Mouse (Mus musculus) forebrain, embryonic 11.5 days (tissue): ENCODE measurements around the gene Gdf5. TPM values are rescaled to one million over a fixed set of nuclear protein-coding genes. Genes with fewer than 3 reads are reported as not detected.
"Not testable (repeated sequence)": the region's sequence is repeated elsewhere in the genome, so short reads cannot be mapped to it uniquely, and the experiment has no call there.

ENCODE experiments used
- ATAC-seq: fragments of 200-750 bp; cut with Nextera tagmentation; replicated peaks from 2 replicates; pipeline ENCODE4 v1.8.0; 2017; ENCODE audit warnings: moderate TSS enrichment; ENCODE audit not compliant: low FRiP score
- DNase-seq: peaks from one replicate; pipeline ENCODE4 v3.0.0-alpha.2; 2017; ENCODE audit warnings: low spot score
- H3K27ac ChIP-seq: fragments of 300-500 bp; sonication (generic); 2 replicates; pipeline ENCODE4 v1.5.1; 2014; ENCODE audit warnings: low read depth, low read length
- H3K27me3 ChIP-seq: fragments of 300-500 bp; sonication (generic); 2 replicates; pipeline ENCODE4 v1.6.1; 2014; ENCODE audit warnings: mild to moderate bottlenecking, low read length, mixed read lengths; ENCODE audit not compliant: control insufficient read depth, insufficient read depth
- H3K36me3 ChIP-seq: fragments of 300-500 bp; sonication (generic); 2 replicates; pipeline ENCODE4 v1.6.1; 2014; ENCODE audit warnings: mild to moderate bottlenecking, low read length, moderate library complexity, mixed read lengths; ENCODE audit not compliant: control insufficient read depth, insufficient read depth
- H3K4me1 ChIP-seq: fragments of 300-500 bp; sonication (generic); replicated peaks from 2 replicates; pipeline ENCODE4 v1.6.1; 2014; ENCODE audit warnings: low read length, mixed read lengths; ENCODE audit not compliant: control insufficient read depth, insufficient read depth
- H3K4me2 ChIP-seq: fragments of 300-500 bp; sonication (generic); 2 replicates; pipeline ENCODE4 v1.6.1; 2014; ENCODE audit warnings: low read depth, mild to moderate bottlenecking, low read length, moderate library complexity, mixed read lengths; ENCODE audit not compliant: severe bottlenecking
- H3K4me3 ChIP-seq: fragments of 300-500 bp; sonication (generic); 2 replicates; pipeline ENCODE4 v1.5.1; 2014; ENCODE audit warnings: low read depth, low read length
- H3K9ac ChIP-seq: fragments of 300-500 bp; sonication (generic); 2 replicates; pipeline ENCODE4 v1.6.1; 2014; ENCODE audit warnings: low read length
- H3K9me3 ChIP-seq: fragments of 300-500 bp; sonication (generic); 2 replicates; pipeline ENCODE4 v1.6.1; 2016; ENCODE audit warnings: low read length, mixed read lengths; ENCODE audit not compliant: control insufficient read depth
- WGBS: fragments of 180-500 bp; shearing (Covaris S2); extraction: QIAGEN DNeasy Blood & Tissue Kit; methylation state at CpG from one replicate; pipeline ENCODE4 v1.1.7; 2014; 5-methylcytosine and 5-hydroxymethylcytosine counted together
- polyA plus RNA-seq: library from polyadenylated mRNA; unstranded; fragments of >200 nt; fragmentation: Nextera tagmentation; extraction: Ambion mirVana; gene quantifications from 2 replicates; pipeline ENCODE4 v1.2.1, GENCODE M21; 2014

Gene Gdf5
- polyA plus RNA-seq, 1 experiment from 2014 or later, result 1.8 TPM

DNA sequence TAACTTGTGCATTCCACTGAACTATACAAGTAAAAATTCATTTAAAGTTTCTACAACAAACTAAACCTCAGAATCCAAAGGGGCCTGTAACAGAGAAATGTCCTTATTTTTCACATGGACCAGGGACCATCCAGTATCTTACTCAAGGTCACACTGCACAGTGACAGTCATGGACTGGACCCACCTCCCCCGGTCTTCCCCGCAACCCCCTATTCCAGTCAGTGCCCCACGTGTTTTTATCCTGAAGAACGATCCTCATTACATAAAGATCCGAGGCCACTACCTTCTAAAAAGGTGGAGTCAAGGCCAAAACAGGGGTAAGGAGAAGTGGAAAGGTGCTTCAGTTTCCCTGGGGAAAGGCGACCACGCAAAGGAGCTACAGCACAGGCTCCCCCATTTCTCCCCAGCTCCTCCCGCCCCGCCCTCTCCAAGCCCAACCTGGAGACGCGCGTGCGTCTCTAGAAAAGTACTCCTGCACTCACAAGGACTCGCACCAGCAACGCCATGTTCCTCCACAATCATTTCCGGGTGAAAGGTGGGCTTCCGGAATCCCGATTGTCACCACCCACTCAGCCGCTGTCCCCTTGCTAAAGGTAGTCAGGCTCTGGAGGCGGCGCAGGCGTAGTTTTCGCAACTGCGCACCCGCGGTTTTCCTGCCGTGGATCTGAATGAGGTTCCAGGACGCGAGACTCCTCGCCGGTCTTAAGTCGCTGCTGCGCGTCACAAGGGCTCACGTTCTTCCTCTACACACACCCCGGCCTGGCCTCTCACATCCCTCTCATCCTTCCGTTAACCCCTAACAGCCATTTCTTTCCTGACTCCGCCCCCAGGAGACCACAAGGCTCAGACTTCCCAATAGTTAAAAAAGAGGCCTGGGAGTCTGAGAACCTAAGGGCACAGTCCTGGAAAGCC is 15.4 kb downstream of the Gdf5 start, which contains the start of gene Uqcc1:
Gene Uqcc1 (minus strand): TSS at position 780 of the 912 bp plus-strand sequence.
- peak within 1 kb of the TSS; percentile 48 for H3K4me3 ChIP-seq
- H3K4me2 ChIP-seq, result peak within 1 kb of the TSS; percentile 72
- H3K27me3 ChIP-seq, result no peaks in the 10 kb centered on the region
- WGBS, result under 1% methylated on average over 38 of the region's 38 CpGs
- peak within 1 kb of the TSS; percentile 72 for H3K9ac ChIP-seq
- no peaks in the 10 kb centered on the region for H3K36me3 ChIP-seq
- peak within 1 kb of the TSS; percentile 74 for H3K27ac ChIP-seq
- H3K9me3 ChIP-seq, result no peaks in the 10 kb centered on the region
- peak; percentile 92 for ATAC-seq
- peak; percentile 91 for DNase-seq
- peaks cover 4% of the 10 kb centered on the region; the same call in 1 of the 2 replicates for H3K4me1 ChIP-seq

DNA sequence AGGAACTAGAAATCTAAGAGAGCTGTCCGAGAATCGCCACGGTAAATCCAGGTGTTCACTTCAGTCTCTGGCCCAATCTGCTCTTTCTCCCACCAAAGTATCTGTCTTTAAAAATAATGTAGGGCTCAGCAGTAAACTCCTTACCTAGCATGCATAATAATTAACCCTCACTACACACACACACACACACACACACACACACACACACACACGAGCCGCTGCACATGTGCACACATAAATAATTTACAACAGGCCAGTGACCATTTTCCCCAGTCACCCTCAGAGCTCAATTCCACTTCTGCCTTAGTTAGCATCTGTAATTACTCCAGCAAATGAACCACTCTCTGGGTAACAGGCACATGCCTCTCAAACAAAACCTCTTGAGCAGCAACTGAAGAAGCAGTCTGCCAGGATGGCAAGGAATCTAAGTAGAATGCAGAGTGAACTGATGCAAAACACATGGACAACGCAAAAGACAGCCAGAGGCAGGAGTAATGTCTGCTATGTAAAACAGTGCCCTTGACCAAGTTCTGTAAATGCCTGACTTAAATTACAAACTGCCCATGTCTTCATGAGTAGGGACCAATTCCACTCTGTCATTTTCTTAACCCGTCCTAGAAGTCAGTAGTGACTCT is 16.3 kb downstream of the Gdf5 start:
- Histone ChIP-seq H3K27me3 (no peaks in the 10 kb centered on the region), H3K36me3 (no peaks in the 10 kb centered on the region; the same call in 1 of the 2 replicates), H3K9me3 (no peaks in the 10 kb centered on the region), H3K4me2 (peak overlapping the region; percentile 72), H3K27ac (no peak overlapping the region), H3K4me1 (peaks cover 4% of the 10 kb centered on the region; the same call in 1 of the 2 replicates), H3K9ac (no peak overlapping the region), H3K4me3 (peak overlapping the region; percentile 48)
- WGBS, result 82% methylated on average over 7 of the region's 7 CpGs
- ATAC-seq (no peak), DNase-seq (no peak)

DNA sequence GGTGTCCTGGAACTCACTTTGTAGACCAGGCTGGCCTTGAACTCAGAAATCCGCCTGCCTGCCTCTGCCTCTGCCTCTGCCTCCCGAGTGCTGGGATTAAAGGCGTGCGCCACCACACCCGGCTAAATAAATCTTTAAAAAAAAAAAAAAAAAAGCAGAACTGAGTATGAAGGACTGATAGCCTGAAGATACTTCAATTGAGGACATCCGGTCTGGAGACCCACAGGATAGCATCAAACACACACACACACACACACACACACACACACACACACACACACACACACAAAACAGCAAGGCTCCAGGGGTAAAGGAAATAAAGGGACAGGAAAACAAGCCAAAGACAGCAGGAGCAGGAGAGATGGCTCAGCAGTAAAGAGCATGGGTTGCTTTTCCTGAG is 20.0 kb downstream of the Gdf5 start:
- 93% methylated on average over 6 of the region's 6 CpGs for WGBS
- H3K36me3 ChIP-seq, H3K9ac ChIP-seq, H3K4me1 ChIP-seq, H3K4me3 ChIP-seq, ATAC-seq, DNase-seq, H3K27me3 ChIP-seq, H3K27ac ChIP-seq, H3K4me2 ChIP-seq, H3K9me3 ChIP-seq: not testable (repeated sequence)

DNA sequence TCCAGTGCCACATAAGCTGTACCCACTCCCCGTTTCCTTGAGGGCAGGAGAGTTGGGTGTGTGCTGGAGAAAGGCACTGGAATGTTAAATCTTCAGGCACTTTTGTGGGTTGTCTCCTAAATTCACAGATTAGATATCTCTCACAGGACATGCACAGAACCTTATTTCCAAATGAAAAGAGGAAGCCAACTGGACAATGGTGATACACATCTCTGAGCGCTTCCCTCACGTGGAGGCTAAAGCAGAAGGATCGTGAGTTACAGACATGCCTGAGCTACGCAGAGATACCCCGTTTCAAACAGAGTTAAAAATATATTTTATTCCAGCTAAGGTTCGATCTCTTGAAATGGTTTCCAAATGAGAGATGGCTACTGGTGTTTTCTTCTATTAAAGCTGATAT is 22.0 kb downstream of the Gdf5 start:
- no peak overlapping the region for H3K4me2 ChIP-seq
- H3K4me1 ChIP-seq, result no peaks in the 10 kb centered on the region
- H3K9ac ChIP-seq, result no peak overlapping the region
- DNase-seq (no peak), ATAC-seq (no peak)
- no peaks in the 10 kb centered on the region; the same call in 1 of the 2 replicates for H3K36me3 ChIP-seq
- no peaks in the 10 kb centered on the region for H3K27me3 ChIP-seq
- no peak overlapping the region for H3K27ac ChIP-seq
- WGBS, result 94% methylated on average over 7 of the region's 7 CpGs
- no peaks in the 10 kb centered on the region for H3K9me3 ChIP-seq
- no peak overlapping the region for H3K4me3 ChIP-seq

DNA sequence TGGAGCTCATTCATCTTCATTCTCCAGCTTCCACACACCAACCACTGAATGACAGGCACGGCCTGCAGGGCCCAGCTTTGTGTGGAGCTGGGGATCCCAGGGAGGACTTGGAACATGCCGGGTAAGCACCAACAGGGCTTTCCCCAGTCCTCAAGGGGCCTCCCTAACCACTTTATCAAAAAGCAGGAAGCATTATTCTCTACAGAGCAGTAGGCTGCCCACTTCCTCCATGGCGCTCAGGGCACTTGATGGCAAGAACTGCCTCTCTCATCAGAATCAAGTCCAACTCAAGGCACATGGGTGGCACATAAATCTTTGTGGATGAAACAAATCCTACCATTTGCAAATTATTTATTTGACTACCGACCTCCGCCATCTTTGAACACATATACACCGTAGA is 30.5 kb downstream of the Gdf5 start:
- no peaks in the 10 kb centered on the region for H3K9me3 ChIP-seq
- WGBS, result 95% methylated on average over 6 of the region's 6 CpGs

DNA sequence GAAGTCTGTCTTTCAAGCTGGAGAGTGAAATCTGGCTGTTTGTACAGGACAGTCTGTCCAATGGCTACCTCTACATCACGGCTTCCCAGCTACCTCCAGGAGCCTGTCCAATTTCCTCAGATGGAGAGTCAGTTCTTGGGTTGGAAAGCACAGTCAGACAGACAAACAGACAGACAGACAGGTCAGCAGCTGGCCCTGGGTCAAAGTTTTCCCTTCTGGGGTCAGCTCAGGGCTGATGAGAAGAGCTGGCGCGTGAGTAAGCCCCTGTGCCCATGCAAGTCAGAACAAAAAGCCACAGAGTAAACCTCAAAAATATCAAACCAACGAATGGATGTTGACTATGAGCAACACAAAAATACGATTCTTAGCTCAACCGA is 41.5 kb downstream of the Gdf5 start:
- Histone ChIP-seq H3K27me3 (no peaks in the 10 kb centered on the region), H3K27ac (no peak overlapping the region), H3K4me2 (no peak overlapping the region), H3K9me3 (no peaks in the 10 kb centered on the region), H3K9ac (no peak overlapping the region), H3K4me3 (no peak overlapping the region), H3K4me1 (no peaks in the 10 kb centered on the region), H3K36me3 (no peaks in the 10 kb centered on the region; the same call in 1 of the 2 replicates)
- DNase-seq (no peak), ATAC-seq (no peak)
- 96% methylated on average over 6 of the region's 6 CpGs for WGBS

More for the DNA sequence above, 30.5 kb downstream of the Gdf5 start:
- ATAC-seq, result no peak
- Histone ChIP-seq H3K9ac (no peak overlapping the region), H3K36me3 (no peaks in the 10 kb centered on the region; the same call in 1 of the 2 replicates), H3K4me3 (no peak overlapping the region), H3K27ac (no peak overlapping the region), H3K4me2 (no peak overlapping the region), H3K4me1 (no peaks in the 10 kb centered on the region), H3K27me3 (no peaks in the 10 kb centered on the region)
- DNase-seq, result no peak

DNA sequence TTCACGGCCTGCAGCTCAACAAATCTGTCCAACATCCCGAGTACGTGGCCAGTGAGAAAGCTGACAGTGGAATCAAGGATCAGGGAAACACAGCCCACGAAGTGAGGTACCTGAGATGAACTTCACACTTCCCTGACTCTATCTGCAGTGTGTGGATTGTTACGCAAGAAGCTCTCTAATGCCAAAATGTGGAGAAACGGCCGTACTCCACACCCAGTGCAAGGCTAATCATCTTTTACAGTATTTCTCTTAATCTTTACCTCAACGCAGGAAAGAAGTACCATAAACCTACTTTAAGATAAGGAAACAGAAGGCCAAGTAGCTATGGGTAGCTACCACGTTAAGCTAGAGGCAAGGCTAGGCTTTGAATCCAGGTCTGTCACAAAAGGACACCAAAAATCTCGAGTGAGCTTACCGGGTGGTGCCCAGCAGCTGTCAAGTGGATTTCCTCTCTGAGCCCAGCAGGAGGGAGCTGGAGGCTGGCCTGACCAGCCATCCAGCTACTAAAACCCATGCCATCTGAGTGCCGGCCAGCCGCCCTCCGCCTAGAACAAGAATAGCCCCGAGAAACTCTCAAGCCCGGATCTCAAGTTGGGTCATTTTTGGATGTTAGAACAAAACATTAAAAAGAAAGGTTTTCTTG is 42.1 kb downstream of the Gdf5 start:
- ATAC-seq (no peak), DNase-seq (no peak)
- H3K4me1 ChIP-seq, result no peaks in the 10 kb centered on the region
- no peak overlapping the region for H3K27ac ChIP-seq
- no peaks in the 10 kb centered on the region for H3K36me3 ChIP-seq
- H3K9me3 ChIP-seq, result no peaks in the 10 kb centered on the region
- WGBS, result 87% methylated on average over 16 of the region's 16 CpGs
- H3K9ac ChIP-seq, result no peak overlapping the region
- no peak overlapping the region for H3K4me2 ChIP-seq
- no peak overlapping the region for H3K4me3 ChIP-seq
- H3K27me3 ChIP-seq, result no peaks in the 10 kb centered on the region

DNA sequence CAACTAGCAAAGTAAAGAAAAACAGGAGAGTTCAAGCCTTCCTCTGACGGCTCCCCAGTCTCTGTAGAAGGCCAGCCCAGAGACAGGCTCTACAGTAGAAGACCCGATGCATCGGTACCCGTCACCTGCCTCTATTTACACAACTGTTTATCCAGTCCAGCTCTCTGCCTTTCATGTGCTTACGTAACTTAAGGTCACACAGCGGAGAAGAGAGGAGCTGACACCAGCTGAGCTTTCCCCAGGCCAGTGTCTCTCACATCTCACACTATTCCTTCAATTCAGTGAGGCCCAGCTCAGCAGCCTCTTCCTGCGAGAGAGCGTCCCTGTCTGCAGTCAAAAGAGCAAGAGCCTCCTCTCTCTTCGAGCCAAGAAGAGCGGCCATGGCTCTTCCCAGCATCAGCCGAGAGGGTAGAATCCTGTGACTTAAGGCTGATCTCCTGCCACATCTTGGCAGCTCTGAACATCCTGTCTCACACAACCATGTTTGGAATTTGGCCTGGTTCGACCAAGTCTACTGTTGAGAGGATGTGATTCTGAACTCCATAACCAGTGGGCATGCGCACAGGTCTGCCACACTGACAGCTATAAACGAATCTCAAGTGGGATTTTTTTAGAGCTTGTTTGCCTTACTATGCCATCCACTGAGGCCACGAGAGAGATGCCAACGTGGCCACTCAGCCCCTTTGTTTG is 50.0 kb downstream of the Gdf5 start:
- ATAC-seq, result no peak
- Histone ChIP-seq H3K4me1 (no peaks in the 10 kb centered on the region), H3K36me3 (no peaks in the 10 kb centered on the region), H3K4me3 (no peak overlapping the region), H3K9me3 (no peaks in the 10 kb centered on the region), H3K4me2 (no peak overlapping the region), H3K27me3 (no peaks in the 10 kb centered on the region), H3K9ac (no peak overlapping the region), H3K27ac (no peak overlapping the region)
- no peak for DNase-seq
- WGBS, result 90% methylated on average over 16 of the region's 16 CpGs
